Mouse (Mus musculus) kidney, postnatal 4 days (tissue): ENCODE measurements around the gene Myom1.

Experiments
- DNase-seq, 2 experiments: peaks; one replicate each; pipeline ENCODE4 v3.0.0; 2021; ENCODE audit warnings: mixed read lengths in 2 of 2

Myom1 gene

DNA sequence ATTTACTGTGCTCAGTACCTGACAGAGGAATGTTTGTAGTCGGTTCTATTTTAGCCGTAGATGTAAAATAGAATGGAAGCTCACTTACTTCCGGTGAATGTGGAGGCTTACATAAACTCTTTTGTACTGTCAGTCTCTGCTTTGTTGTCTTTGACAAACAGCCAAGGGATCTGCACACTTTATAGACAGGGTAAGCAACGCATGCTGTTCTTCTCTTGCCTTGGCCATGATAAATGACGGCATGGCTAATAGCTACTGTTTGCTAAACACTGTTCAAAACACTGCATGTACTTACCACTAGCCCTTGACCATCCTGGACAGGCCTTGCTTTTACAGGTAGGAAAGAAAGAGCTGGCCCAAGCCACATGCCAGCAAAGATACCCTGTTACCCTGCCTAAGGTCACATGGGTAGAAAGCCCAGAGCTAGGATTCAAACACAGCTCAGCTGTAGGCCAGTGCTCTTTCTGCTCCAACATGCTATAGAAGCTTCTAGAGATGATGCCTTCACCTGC, 59.7 kb downstream of the Myom1 start:
- DNase-seq: no peak

DNA sequence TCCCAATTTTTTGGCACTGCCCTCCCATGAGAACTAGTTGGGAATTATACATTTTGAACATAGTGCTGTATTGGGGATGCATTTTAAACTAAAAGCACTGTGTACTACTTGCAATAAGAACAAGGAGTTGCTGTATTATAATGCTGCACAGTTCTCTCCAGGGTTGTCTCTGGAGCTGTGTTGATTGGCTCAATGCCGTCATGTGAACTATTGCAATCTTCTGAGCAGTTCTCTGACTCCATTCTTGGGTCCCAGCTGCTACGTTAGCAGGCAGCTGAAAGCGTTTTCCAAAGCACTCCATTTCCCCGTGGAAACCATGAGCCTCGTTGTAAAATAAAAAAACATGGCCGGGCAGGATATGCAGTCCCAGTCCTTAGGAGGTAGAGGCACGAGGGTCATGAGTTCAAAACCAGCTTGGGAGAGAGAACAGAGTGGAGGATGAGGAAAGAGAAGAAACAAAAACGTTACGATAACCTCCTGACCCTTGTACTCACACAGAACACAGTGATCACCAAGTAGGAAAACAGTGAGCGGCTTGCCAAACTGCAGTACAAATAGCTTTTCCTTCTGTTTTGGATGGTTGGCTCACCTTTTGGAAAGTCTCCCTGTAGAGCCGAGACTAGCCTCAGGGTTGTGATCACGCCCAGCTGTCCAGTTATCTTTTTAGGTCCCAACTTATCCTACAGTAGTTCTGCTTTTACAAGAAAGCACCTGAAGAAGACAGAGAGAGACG, 60.6 kb downstream of the Myom1 start:
- no peak for DNase-seq

DNA sequence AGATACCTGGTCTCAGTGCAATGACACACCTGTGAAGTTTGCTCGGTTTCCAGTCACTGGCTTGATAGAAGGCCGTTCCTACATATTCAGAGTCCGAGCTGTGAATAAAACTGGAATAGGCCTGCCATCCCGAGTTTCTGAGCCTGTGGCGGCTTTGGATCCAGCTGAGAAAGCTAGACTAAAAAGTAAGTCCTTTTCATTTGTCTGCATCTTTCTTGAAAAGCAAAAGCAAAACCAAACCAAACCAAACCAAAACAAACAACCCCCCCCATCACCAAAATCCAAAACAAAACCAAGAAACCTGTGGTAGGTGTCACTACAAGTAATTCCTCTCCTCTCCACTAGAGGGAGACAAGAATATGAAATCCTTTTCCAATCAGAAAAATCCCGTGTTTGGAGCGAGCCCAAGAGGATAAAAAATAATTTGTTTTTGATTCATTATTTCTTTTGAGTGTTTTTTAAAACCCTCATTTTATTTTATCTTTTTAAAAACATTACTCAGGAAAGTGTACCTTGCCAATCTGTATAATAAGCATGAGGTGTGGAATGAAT, 62.1 kb downstream of the Myom1 start:
- DNase-seq: no peak

DNA sequence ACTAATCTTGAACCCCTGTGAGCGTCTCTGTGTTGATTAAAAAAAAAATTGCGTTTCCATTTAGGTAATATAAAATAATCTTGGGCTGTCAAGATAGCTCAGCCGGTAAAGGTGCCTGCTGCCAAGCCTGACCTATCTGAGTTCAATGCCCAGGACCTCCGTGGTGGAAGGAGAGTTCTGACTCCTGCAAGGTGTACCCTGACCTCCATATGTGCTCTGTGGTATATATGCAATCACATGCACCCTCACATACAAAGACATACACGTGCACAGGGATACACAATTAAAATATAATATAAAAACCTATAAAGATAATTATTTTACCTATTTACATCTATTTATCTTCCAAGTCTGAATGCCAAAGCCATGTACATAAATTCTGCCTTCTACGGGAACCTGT, 62.7 kb downstream of the Myom1 start:
- no peak for DNase-seq

DNA sequence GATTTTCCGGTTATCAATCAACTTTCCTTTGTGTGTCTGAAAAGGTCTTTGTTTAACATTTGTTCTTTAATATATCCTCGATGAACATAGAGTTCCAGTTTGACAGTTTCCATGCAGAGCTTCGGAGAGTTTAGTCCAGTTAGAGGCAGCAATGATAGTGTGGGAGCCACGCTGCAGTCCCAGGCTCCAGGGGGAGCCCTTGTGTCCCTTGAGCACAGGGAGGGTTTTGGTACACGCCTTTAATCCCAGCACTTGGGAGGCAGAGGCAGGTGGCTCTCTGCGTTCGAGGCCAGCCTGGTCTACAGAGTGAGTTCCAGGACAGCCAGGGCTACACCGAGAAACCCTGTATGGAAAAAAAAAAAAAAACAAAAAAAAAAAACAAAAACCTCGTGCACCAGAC, 66.7 kb downstream of the Myom1 start:
- peak in 1 of 2 experiments; percentile 16 for DNase-seq

DNA sequence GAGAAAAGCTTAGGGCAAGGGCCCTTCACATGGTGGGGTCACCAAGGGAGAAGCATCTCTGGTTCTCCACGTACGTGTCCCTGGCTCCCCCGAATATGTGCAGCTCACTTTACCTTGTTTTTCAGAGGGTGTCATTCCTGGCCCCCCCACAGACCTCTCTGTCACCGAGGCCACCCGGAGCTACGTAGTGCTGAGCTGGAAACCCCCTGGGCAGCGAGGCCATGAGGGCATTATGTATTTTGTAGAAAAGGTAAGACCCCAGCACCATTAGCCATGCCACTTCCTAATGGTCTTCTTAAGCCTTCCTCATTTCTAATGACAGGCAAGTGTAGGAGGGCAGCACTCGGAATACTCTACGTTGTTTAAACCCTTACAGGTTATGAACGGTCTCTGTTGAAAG, 69.5 kb downstream of the Myom1 start:
- no peak for DNase-seq

DNA sequence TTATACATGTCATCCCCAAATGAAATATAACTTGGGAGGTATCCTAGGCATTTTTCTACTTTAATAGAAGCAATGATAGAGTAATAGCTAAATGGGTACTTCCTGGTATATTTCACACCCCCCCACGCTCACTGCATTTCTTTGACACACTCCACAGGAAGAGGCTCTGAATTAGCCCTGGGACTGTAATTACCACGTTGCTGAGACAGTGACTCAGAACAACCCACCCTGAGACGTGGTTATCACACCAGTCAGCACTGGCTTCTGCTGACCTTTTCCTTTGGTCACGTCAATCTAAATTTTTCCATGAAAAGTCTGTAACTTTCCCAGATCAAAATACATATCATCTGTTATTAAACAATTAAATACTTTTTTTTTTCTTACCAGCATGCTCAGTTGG, 72.0 kb downstream of the Myom1 start:
- DNase-seq: no peak

DNA sequence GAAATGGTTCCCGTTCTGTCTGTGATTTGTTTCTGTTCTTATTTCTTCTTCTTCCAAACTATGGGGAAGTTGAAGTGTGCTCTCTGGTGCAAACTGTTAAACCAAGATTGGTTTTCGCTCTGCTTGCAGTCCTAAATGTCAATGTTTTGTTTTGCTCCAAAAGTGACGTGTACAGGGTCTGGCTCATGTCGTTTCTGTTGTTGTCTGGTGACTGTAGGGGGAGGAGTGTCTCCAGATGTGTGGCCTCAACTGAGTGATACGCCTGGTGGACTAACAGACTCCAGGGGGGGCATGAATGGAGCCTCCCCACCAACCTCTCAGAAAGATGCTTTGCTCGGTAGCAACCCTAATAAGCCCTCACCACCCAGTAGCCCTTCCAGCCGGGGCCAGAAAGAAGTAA, 79.6 kb downstream of the Myom1 start:
- DNase-seq: peak in 1 of 2 experiments; percentile 26

DNA sequence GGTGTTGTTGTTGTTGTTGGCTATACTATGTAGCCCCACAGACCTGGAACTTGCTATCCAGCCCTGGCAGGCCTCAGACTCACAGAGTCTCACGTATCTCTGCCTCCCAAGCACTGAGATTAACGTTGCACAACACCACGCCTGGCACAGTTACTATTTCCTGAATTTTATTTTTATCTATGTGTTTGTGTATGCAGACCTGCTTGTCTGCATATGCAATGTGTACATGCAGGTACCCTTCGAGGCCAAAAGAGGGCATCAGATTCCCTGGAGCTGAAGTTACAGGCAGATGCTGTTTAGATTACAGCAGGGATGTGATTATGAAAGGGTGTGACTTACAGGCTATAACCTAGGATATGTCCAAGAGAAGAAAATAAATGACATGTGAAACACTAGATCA, 84.5 kb downstream of the Myom1 start:
- peak in 1 of 2 experiments; percentile 29 for DNase-seq

DNA sequence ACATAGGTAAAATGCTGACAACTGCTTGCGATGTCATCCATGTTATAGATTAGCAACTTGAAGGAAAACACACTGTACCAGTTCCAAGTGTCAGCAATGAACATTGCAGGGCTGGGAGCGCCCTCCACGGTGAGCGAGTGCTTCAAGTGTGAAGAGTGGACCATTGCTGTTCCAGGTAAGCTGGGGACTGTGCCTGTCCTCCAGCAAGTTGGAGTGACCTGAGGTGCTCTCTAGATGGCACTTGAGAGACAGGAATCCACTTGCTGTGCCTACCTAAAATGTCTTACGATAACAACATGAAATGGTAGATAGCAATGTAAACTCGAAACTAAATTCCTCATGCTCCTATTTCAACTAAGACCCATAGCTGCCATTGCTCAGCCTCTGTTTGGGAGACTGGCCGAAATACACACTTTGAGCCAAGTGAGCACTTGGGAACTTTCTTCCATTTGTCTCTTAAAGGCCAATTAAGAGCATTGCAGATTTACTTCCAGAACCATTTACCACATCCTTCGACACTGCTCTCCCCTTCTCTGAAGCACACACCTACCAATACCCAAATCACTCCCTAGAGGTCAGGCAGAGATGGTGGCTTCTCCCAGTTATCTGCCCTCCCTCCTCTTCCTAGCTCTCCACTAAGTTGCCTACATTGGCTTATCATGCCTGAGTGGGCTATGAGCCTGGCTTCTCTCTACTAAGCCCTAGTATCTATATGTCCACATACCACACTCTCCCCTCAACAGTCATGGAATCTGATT, 85.1 kb downstream of the Myom1 start:
- peak in 1 of 2 experiments; percentile 35 for DNase-seq

DNA sequence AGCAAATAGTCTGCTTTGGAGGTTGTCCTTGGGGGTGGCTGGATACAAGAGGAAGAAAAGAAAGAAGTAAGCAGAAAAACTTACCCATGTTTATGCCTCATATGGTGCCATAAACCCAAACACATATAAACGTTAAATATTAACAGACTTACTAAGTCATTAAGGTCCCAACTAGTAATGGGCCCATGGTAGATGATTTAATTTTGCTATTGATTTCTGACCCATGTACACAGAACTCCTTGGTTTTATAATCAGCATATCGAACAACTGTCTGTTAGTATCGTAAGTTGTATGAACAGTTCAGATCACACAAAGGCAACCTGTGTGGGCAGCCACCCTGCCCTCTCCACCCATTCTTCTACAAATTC, 85.7 kb downstream of the Myom1 start:
- DNase-seq: no peak

DNA sequence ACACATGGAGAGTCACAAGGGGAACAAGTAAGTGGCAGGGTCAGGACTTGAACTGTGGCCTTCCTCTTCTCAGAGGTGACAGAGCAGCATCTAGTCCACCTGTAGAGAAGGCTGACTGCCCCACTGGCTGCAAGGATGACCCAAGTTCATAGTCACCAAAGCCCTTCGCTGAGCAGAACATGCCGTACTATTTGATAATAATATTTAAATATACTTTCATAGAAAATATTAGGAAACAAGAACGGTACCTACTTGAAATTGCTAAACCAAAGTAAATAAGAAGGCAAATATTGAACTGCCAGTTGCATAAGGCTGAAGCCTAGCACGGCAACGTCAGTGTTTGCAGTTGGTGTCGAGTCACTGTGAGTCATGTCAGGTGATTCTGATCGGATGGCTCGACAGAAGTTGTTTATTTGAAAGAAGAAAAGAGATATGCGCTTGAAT, 86.6 kb downstream of the Myom1 start:
- no peak for DNase-seq

DNA sequence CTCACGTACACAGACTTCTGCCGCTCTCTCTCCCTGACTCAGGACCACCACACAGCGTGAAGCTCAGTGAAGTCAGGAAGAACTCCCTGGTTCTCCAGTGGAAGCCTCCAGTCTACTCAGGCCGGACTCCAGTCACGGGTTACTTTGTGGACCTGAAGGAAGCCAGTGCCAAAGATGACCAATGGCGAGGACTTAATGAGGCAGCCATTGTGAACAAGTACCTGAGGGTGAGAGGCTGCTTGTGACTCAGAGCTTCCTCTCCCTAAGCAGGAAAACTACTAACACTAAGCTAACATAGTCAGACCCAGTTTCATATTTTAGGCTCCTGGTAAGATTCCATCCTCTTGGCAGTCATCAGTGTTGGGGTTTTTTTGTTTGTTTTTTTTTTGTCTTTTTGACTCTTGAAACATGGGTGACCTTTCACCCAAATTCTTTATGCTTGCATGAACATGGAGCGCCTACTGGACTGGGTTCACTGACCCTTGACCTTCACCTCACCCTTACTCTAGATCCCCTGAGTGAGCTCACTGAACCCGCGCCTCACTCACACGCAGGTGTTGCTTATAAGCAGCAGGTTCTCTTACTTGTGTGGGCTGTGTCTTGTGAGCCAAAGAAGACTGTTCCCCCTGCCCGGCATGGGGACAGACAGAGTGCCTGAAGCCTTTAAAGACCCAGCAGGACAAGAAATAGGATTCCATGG, 87.5 kb downstream of the Myom1 start:
- DNase-seq: peak in 1 of 2 experiments; percentile 44

DNA sequence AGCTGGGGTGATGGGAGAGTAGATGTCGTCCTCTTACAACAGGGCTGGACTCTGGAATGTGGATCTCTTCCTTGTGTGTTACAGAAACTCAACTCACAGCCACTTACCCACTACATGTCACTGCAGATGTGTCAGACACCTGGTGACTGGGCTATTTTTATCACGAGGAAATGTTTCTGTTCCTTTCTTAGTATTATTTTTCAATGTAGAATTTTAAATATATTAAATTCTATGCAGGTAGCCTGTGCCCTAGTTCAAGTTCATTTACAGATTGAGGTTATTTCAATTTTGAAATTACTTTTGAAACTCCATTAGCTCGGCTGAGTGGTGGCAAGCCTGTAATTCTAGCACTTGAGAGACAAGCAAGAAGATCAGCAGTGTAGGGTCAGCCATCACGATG, 88.6 kb downstream of the Myom1 start:
- DNase-seq: no peak

DNA sequence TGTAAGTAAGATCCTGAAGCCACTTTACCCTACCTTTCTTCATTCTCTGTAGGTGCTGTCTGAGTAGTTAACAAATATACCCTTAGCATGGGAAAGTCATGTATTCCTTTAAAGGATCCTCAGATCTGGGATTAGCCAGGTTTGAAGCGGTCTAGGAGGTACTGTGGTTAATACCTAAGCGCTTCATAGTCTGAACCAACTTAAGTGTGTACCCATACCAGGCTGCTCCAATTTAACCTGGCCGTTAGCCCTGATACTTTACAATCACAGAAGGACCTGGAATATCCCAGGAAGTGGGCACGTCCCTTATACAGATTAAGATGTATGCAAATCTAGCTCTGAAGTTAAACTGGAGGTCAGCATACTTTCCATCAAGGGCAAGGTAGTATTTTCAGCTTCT, 89.9 kb downstream of the Myom1 start:
- no peak for DNase-seq

DNA sequence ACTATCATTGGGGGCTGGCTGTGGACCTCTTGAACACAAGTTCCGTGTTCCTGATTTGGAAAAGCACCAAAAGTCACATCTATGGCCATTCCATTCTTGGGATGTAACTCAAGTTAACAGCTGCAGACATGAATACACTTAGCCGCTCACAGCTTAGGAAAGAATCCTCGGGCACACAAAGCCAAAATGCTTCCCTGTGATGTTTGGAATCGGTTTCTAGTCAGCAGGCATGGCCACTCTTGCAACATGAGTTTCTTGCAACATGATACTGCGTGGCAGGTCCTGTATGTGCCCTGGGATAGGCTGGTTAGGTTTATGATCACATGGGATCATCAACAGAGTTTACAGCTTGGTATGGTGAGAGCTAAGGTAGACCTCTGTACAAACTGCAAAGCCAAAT, 91.4 kb downstream of the Myom1 start:
- DNase-seq: no peak

DNA sequence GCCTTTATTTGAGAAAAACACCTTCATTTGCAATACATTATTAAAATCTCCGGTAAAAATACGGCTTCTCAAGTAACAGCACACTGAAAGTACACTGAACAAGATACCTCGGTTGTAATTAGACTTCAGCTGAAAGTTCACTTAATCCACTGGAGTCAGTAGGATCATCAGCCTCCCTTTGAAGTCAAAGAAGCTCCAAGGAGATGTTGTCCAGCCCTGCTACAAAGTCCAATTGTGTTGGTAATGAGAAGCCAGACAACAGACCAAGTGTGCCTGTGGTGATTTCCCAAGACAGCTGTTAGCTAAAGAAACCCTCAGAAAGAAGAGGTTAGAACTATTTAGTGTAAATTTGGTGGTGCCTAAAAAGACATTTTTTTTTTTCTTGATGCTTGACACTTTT, 92.0 kb downstream of the Myom1 start:
- DNase-seq: no peak

DNA sequence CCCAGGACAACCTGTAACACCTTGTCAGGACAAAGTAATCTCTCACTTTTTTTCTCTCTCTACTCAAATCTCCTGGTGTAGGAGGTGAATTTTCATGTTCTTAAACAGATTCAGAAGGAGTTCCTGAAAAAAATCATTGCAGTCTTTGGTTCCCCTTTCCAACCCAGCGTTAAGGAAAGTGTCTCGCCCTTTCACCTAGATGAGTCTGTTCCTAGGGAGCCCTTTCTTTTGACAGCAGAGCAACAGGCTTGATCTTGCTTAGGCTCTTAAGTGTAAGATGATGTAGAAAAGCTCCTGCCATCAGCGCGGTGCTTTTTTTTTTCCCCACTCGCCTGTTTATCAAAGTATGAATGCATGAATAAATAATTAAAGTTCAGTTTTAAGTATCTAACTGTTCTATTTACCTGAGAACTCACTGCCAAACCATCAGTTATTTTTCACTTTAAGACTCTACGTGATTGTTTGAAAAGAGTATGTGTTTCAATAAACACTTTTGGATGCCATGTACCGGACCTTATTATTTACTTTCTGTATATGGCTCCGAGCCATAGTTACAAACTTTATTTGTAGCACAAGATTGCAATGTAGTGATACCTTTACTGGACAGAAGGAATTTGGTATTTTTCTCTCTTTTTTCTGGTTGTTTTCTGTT, 94.2 kb downstream of the Myom1 start:
- DNase-seq: no peak

DNA sequence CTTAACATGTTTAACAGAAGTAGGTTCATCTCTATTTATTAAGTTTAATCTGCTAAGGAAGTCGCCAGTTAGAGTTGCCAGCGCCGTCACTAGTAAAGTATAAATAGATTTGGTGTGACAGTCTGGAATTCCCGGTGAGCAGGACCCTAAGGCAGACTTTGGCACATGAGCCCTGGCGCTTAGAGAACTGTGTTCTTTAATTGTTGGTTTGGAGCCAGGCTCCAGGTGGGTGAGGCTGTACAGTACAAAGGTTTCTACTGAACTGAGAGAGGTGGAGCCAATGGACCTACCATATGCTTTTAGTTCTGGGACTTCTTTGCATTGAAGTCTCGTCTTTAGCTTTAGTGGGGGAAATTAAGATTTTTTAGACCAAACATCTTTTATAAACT, 94.8 kb downstream of the Myom1 start:
- DNase-seq: peak; percentile 31 to 54

DNA sequence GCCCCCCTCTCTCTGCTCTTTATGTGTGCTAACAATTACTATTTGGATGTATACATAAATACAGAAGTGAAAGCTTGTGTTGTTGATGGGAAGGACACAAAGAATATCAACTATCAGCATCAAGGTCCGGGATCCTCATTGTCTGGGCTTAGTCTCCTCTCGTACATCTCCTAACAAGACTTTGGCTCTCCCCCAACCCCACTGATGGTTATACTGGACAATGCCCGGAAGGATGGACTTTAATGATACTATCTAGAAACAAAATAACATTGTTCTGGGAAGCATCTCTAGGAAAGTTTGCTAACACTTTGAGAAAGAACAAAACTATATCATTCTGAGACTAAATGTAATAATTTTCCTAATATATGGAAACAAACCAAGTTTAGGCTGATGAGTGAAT, 96.2 kb downstream of the Myom1 start:
- DNase-seq: no peak

DNA sequence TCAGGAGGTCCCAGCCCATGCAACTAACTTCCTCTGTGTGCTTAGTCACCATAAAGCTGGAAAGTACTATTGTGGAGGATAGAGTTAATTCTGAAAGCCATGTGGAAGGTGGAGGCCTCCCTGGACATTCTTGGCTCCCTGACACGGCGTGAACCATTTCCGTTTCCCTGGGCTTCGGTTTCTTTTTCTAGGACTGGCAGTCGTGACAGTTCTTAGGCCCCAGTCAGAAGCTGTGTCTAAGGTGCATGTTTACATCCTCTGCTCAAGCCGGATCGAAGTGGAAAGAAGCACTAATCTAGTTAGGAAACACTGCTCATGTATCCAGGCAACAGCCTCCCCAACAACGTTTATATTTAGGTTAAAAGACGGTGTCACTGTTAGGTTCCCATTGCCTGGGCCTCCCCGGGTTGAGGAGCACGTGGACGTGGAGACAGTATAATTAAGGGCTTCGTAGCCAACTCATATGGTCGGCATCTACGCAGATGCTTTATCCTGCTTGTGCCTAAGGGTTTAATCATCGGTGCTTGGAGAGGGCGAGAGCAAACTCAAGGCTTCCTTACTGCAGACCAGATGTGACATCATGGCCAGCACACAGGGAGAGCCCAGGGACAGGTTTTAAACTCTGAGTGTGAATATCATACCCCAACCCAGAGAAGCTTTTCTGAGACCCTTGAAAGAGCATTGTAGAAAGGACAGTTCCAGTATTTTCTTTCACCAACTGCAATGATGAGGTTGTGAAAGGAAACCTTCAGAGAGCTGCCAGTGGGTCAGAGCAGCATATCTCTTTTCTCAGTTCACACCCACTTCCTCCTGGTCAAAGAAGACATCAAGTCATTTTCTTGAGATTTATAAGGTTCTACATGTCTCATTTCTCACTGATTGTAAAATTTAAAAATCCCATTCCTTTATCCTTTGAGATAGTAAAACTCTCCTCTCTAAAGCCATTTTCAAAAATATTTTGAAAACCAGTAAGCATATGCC, 100.4 kb downstream of the Myom1 start:
- DNase-seq: peak; percentile 26 to 45

DNA sequence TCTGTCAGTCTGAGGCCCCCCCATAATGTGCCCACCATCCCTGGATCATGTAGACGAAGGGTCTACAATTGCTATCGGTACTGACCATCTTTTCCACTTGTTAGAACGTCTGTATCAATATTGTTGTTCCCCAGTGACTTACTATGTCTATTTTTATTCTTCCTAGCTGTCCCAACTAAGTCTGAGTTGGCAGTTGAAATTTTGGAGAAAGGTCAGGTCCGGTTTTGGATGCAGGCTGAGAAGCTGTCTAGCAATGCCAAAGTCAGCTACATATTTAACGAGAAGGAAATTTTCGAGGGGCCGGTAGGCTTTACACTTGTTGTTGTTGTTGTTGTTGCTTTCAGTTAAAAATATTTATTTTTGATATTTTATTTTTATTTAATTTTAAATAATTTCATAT, 102.9 kb downstream of the Myom1 start:
- DNase-seq: no peak
